Mouse (Mus musculus) hindbrain, embryonic 16.5 days (tissue): Measurements from ENCODE around the gene Csrnp1. TPM values are rescaled to one million over a fixed set of nuclear protein-coding genes. Genes with fewer than 3 reads are reported as not detected.

Source experiments
- ATAC-seq: fragments of 200-750 bp; cut with Nextera tagmentation; 2 replicates; pipeline ENCODE4 v1.8.0; 2017; ENCODE audit warnings: moderate TSS enrichment, moderate library complexity
- H3K27ac ChIP-seq: fragments of 300-500 bp; sonication (generic); 2 replicates; pipeline ENCODE4 v1.5.1; 2014; ENCODE audit warnings: low read depth, mild to moderate bottlenecking, control low read depth, low read length, moderate library complexity
- H3K27me3 ChIP-seq: fragments of 300-500 bp; sonication (generic); replicated peaks from 2 replicates; pipeline ENCODE4 v1.6.1; 2014; ENCODE audit warnings: low read length; ENCODE audit not compliant: control insufficient read depth, insufficient read depth
- H3K36me3 ChIP-seq: fragments of 300-500 bp; sonication (generic); 2 replicates; pipeline ENCODE4 v1.6.1; 2014; ENCODE audit warnings: mild to moderate bottlenecking, low read length, moderate library complexity, mixed read lengths; ENCODE audit not compliant: control insufficient read depth, insufficient read depth
- H3K4me1 ChIP-seq: fragments of 300-500 bp; sonication (generic); 2 replicates; pipeline ENCODE4 v1.6.1; 2014; ENCODE audit warnings: low read depth, low read length; ENCODE audit not compliant: control insufficient read depth, insufficient read depth
- H3K4me2 ChIP-seq: fragments of 300-500 bp; sonication (generic); 2 replicates; pipeline ENCODE4 v1.6.1; 2014; ENCODE audit warnings: mild to moderate bottlenecking, low read length, control low read depth, moderate library complexity
- H3K4me3 ChIP-seq: fragments of 300-500 bp; sonication (generic); 2 replicates; pipeline ENCODE4 v1.5.1; 2014; ENCODE audit warnings: mild to moderate bottlenecking, low read length, control low read depth, moderate library complexity
- H3K9ac ChIP-seq: fragments of 300-500 bp; sonication (generic); 2 replicates; pipeline ENCODE4 v1.6.1; 2014; ENCODE audit warnings: low read depth, mild to moderate bottlenecking, control low read depth, low read length, moderate library complexity
- H3K9me3 ChIP-seq: fragments of 300-500 bp; sonication (generic); 2 replicates; pipeline ENCODE4 v1.6.1; 2014; ENCODE audit warnings: mild to moderate bottlenecking, low read length, moderate library complexity; ENCODE audit not compliant: control insufficient read depth
- WGBS: fragments of 180-500 bp; shearing (Covaris S2); extraction: QIAGEN DNeasy Blood & Tissue Kit; methylation state at CpG from one replicate; pipeline ENCODE4 v1.1.7; 2014; 5-methylcytosine and 5-hydroxymethylcytosine counted together
- polyA plus RNA-seq: library from polyadenylated mRNA; unstranded; fragments of >200 nt; fragmentation: Nextera tagmentation; extraction: Ambion mirVana; gene quantifications from 2 replicates; pipeline ENCODE4 v1.2.1, GENCODE M21; 2015

Csrnp1 gene
- polyA plus RNA-seq, 1 experiment from 2014 or later, result 2.7 TPM

DNA sequence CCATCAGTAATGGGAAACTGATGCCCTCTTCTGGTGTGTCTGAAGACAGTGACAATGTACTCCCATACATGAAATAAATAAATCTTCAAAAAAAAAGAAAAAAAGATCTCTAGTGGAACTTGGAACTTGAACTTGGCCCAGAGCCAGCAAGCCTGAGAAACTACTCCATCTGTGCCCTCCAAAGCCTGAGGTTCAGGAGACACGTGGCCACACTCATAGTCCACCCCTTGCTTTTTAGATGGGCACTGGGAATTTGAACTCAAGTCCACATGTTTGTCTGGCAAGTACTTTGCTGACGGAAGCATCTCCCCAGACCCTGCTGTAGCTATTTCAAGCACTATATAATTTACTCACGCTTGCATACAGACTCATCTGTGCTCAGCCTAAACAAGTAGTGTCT lies 19.3 kb downstream of the Csrnp1 start:
- 74% methylated on average over 3 of the region's 3 CpGs for WGBS

DNA sequence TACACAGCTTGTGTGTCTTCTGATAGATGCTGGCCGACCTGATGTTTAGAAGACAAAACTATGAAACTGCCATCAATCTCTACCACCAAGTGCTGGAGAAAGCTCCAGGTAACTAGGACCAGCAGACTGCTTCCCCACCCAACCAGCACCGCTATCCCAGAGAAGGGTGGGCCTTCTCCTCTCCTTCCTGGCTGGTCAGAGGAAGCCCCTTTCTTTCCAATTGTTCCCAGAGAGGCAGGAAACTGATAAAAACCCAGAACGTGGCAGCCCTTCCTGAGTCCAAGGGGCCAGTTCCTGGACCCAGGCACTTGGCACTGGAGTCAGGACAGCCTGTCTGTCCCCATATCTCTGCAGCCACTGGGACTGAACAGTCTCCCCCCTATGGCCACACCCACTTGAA lies 20.3 kb downstream of the Csrnp1 start:
- H3K27ac ChIP-seq, result no peak overlapping the region

More for the DNA sequence above, 19.3 kb downstream of the Csrnp1 start:
- Histone ChIP-seq H3K9ac (no peak overlapping the region), H3K4me3 (no peak overlapping the region), H3K27me3 (no peaks in the 10 kb centered on the region; the same call in 1 of the 2 replicates), H3K4me2 (no peak overlapping the region), H3K27ac (no peak overlapping the region), H3K4me1 (no peaks in the 10 kb centered on the region), H3K36me3 (no peaks in the 10 kb centered on the region), H3K9me3 (no peaks in the 10 kb centered on the region)
- no peak for ATAC-seq

DNA sequence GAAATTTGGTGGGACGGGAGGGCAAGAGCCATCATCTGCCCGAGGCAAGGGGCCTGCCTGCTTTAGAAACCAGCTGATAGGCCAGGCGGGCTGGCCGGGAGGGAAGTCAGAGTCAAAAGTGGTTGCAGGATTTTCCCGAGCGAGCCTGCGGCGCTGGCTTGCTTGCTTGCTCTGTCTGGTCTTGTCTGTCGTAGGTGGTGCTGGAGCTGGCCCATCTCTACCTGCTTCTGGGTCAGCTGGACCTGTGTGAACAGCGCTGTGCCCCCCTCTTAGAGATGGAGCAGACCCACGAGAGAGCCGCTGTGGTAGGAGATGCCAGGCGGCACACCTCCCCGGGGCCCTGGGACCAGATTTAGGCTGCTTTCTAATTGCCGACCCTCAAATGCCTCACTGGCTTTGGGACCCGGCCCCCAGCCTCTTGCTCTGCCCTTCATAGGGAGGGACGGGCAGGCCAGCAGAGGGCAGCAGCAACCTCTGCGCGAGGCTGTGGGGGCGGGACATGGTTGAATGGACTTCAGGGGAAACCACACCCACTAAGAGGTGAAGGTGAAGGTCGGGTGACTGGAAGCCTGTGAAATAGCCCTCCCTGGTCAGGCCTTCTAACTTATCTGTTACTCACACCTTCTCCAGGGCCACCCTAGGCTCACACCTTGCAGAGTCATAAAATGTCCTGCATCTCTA lies 21.3 kb downstream of the Csrnp1 start:
- H3K4me1 ChIP-seq, result no peaks in the 10 kb centered on the region
- no peak; the same call in 1 of the 2 replicates for ATAC-seq
- H3K4me2 ChIP-seq, result peak overlapping the region; percentile 29
- H3K9me3 ChIP-seq, result no peaks in the 10 kb centered on the region
- WGBS, result 19% methylated on average over 20 of the region's 21 CpGs
- no peak overlapping the region for H3K27ac ChIP-seq
- H3K4me3 ChIP-seq, result no peak overlapping the region
- H3K36me3 ChIP-seq, result no peaks in the 10 kb centered on the region
- H3K9ac ChIP-seq, result peak overlapping the region; percentile 41; the same call in 1 of the 2 replicates
- no peaks in the 10 kb centered on the region; the same call in 1 of the 2 replicates for H3K27me3 ChIP-seq

More for the DNA sequence above, 20.3 kb downstream of the Csrnp1 start:
- Histone ChIP-seq H3K4me2 (no peak overlapping the region), H3K9me3 (no peaks in the 10 kb centered on the region), H3K27me3 (no peaks in the 10 kb centered on the region; the same call in 1 of the 2 replicates), H3K4me1 (no peaks in the 10 kb centered on the region), H3K9ac (no peak overlapping the region), H3K4me3 (no peak overlapping the region), H3K36me3 (no peaks in the 10 kb centered on the region)
- WGBS, result 80% methylated on average over 3 of the region's 3 CpGs
- no peak for ATAC-seq

DNA sequence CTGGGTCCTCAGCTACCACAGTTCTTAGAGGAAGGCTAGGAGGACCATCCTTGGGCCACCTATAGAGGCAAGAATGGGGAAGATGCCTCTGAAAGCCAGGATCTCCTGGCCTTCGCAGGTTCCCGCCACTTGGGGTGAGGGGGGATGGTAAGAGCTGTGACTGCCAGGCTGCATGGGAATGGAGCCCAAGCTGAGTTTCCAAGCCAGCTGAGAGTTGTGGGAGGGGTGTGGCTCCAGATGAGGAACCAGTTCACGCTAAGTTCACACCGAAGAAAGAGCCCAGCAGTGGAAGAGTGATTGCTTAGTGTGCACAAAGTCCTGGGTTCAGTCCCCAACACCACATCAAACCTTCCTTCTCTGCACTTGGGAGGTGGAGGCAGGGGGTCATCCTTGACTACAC lies 22.2 kb downstream of the Csrnp1 start:
- no peak overlapping the region for H3K27ac ChIP-seq
- no peaks in the 10 kb centered on the region for H3K4me1 ChIP-seq
- no peaks in the 10 kb centered on the region; the same call in 1 of the 2 replicates for H3K27me3 ChIP-seq
- WGBS, result 84% methylated on average over 4 of the region's 4 CpGs
- no peak overlapping the region for H3K9ac ChIP-seq
- no peaks in the 10 kb centered on the region for H3K36me3 ChIP-seq
- H3K4me2 ChIP-seq, result no peak overlapping the region
- no peak overlapping the region for H3K4me3 ChIP-seq
- no peak for ATAC-seq
- no peaks in the 10 kb centered on the region for H3K9me3 ChIP-seq

DNA sequence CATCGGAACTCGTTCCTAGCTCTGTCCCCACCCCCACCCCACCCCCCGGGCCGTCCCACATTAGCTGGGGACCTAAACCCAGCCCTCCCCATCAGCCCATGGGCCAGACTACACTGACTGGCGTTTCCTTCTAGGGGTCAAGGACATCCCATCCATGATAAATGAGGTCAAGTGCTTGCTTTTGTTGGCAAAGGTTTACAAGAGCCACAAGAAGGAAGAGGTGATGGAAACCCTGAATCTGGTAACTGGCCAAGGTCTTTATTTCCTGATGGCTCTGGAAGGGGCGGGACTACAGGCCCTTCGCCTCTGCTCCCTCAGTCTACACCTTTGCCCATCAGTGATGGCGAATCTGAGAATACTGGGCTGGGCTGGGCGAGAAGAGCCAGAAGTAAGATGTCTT lies 25.6 kb downstream of the Csrnp1 start:
- ATAC-seq, result no peak
- H3K4me2 ChIP-seq, result no peak overlapping the region
- WGBS, result 91% methylated on average over 9 of the region's 9 CpGs

DNA sequence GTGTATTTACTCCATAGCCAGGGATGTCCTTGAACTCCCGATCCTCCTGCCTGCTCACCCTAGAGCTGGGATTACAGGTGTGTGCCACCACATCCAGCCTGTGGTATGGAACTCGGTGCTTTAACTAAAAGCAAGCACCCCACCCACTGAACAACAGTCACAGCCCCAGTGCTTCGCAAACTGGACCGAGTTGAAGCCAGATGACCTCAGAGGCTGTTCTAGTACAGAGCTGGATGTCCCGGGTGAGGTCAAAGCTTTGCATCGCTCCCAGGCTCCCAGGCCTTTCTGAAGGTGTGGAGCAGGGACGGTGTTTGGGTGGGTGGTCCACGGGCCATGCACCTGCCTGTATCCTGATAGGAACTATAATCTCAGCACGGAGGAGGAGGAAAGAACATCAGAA lies 33.1 kb downstream of the Csrnp1 start:
- H3K4me2 ChIP-seq, result no peak overlapping the region
- no peak overlapping the region for H3K9ac ChIP-seq
- H3K9me3 ChIP-seq, result no peaks in the 10 kb centered on the region
- no peak for ATAC-seq
- 87% methylated on average over 9 of the region's 9 CpGs for WGBS
- H3K27ac ChIP-seq, result no peak overlapping the region
- no peaks in the 10 kb centered on the region for H3K36me3 ChIP-seq
- no peaks in the 10 kb centered on the region for H3K27me3 ChIP-seq
- no peak overlapping the region for H3K4me3 ChIP-seq
- H3K4me1 ChIP-seq, result no peaks in the 10 kb centered on the region; the same call in 1 of the 2 replicates

More for the DNA sequence above, 25.6 kb downstream of the Csrnp1 start:
- H3K27me3 ChIP-seq, result no peaks in the 10 kb centered on the region; the same call in 1 of the 2 replicates
- no peaks in the 10 kb centered on the region for H3K9me3 ChIP-seq
- no peak overlapping the region for H3K27ac ChIP-seq
- H3K4me3 ChIP-seq, result no peak overlapping the region
- no peaks in the 10 kb centered on the region for H3K36me3 ChIP-seq
- no peaks in the 10 kb centered on the region for H3K4me1 ChIP-seq
- H3K9ac ChIP-seq, result no peak overlapping the region

DNA sequence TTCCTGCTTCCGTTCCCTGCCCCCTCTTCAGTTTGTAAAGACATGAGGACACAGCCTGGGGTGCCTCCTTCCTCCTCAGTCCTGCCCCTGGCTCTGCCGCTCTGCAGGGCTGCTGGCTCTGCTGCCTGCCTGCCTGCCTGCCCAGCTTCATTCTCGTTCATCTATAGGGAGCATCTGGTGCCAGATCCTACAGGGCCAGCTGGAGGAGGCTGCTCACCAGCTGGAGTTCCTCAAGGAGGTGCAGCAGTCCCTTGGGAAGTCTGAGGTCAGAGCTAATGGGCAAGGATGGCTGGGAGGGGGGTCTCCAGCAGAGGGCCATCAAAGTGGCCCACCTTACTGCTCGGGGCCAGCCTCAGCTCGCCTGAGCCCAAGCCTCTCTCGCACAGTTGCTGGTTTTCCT lies 34.0 kb downstream of the Csrnp1 start:
- Histone ChIP-seq H3K9ac (no peak overlapping the region), H3K4me3 (no peak overlapping the region), H3K27me3 (no peaks in the 10 kb centered on the region), H3K4me1 (no peaks in the 10 kb centered on the region; the same call in 1 of the 2 replicates), H3K9me3 (no peaks in the 10 kb centered on the region), H3K4me2 (no peak overlapping the region), H3K27ac (no peak overlapping the region), H3K36me3 (no peaks in the 10 kb centered on the region)
- 38% methylated on average over 6 of the region's 6 CpGs for WGBS
- ATAC-seq, result no peak

DNA sequence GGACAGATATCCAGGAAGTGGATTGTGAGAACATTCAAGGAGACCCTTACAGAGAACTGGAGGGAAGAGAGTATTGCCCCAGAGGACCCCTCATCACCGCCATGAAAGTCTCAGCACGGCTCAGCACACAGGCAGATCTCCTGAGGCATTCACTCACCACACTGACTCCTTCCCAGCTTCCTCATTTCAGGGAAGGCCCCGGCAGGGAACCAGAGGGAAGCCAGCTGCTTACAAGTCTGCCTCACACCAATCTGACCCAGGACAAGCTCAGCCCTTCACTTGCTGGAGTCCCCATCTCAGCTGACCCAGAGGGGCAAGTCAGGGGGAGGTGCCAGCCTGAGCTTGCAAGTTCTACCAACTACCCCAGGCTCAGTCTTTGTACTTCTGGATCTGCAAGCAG lies 35.7 kb downstream of the Csrnp1 start:
- no peak overlapping the region for H3K27ac ChIP-seq
- WGBS, result 69% methylated on average over 3 of the region's 3 CpGs
- H3K9me3 ChIP-seq, result no peaks in the 10 kb centered on the region
- no peaks in the 10 kb centered on the region for H3K36me3 ChIP-seq
- no peak overlapping the region for H3K9ac ChIP-seq
- no peak for ATAC-seq
- H3K4me2 ChIP-seq, result no peak overlapping the region
- H3K4me3 ChIP-seq, result no peak overlapping the region
- no peaks in the 10 kb centered on the region; the same call in 1 of the 2 replicates for H3K4me1 ChIP-seq
- H3K27me3 ChIP-seq, result no peaks in the 10 kb centered on the region

DNA sequence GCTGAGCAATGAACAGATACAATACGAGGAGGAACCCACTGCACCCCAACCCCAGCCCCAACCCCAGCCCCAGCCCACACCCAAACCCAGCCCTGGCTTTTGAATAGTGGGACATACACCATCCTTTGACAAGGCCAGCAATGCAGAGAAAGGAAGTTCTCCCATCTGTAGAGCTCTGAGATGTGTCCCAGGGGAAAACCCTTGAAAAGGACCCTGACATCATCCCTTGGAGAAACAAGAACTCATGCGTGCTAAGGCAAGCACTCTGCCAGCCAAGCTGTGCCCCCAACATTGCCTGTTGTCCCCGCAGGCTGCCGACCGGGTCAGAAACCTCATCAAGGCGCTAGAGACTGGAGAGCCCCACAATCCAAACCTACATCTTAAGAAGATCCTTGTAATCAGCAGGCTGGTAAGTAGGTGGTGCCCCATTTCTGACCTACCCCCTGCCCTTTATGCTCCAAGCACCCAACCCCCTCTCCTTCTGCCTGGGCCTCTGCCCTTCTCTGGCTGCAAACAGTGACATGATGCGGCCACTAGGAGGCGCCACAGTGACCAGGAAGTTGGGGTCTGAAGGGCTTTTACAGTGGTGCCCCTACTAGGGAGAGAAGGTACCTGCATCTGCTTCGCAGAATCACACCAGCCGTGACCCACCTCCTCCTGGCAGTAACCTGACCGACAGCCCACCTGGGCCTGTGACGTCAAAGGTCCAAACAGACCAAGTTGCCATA lies 39.1 kb downstream of the Csrnp1 start:
- H3K4me1 ChIP-seq, result no peaks in the 10 kb centered on the region
- no peaks in the 10 kb centered on the region for H3K36me3 ChIP-seq
- no peaks in the 10 kb centered on the region for H3K9me3 ChIP-seq
- H3K27ac ChIP-seq, result no peak overlapping the region
- H3K4me2 ChIP-seq, result no peak overlapping the region
- no peak overlapping the region for H3K4me3 ChIP-seq
- no peak overlapping the region for H3K9ac ChIP-seq
- H3K27me3 ChIP-seq, result no peaks in the 10 kb centered on the region
- ATAC-seq, result no peak
- WGBS, result 69% methylated on average over 12 of the region's 12 CpGs
